Mouse (Mus musculus) hindbrain, postnatal 0 days (tissue): ENCODE data around the gene Usp16. TPM values are rescaled to one million over a fixed set of nuclear protein-coding genes. Genes with fewer than 3 reads are reported as not detected.

Experiments used
- ATAC-seq: fragments of 200-750 bp; cut with Nextera tagmentation; 2 replicates; pipeline ENCODE4 v1.8.0; 2017; ENCODE audit warnings: mild to moderate bottlenecking, moderate TSS enrichment, moderate library complexity
- DNase-seq: peaks from one replicate; pipeline ENCODE4 v3.0.0-alpha.2; 2015; ENCODE audit warnings: low spot score
- H3K27ac ChIP-seq: fragments of 300-500 bp; sonication (generic); 2 replicates; pipeline ENCODE4 v1.5.1; 2014; ENCODE audit warnings: mild to moderate bottlenecking
- H3K27me3 ChIP-seq: fragments of 300-500 bp; sonication (generic); 2 replicates; pipeline ENCODE4 v1.6.1; 2014; ENCODE audit warnings: low read length, mixed read lengths; ENCODE audit not compliant: insufficient read depth
- H3K36me3 ChIP-seq: fragments of 300-500 bp; sonication (generic); 2 replicates; pipeline ENCODE4 v1.6.1; 2014; ENCODE audit warnings: low read length, mixed read lengths; ENCODE audit not compliant: insufficient read depth
- H3K4me1 ChIP-seq: fragments of 300-500 bp; sonication (generic); 2 replicates; pipeline ENCODE4 v1.6.1; 2014; ENCODE audit warnings: antibody characterized with exemption, low read length, mixed read lengths; ENCODE audit not compliant: insufficient read depth
- H3K4me2 ChIP-seq: fragments of 300-500 bp; sonication (generic); 2 replicates; pipeline ENCODE4 v1.6.1; 2014; ENCODE audit warnings: low read depth, mild to moderate bottlenecking, low read length, moderate library complexity, mixed read lengths
- H3K4me3 ChIP-seq: fragments of 300-500 bp; sonication (generic); 2 replicates; pipeline ENCODE4 v1.5.1; 2014; ENCODE audit warnings: low read length
- H3K9ac ChIP-seq: fragments of 300-500 bp; sonication (generic); replicated peaks from 2 replicates; pipeline ENCODE4 v1.6.1; 2014; ENCODE audit warnings: mild to moderate bottlenecking, low read length, moderate library complexity, mixed read lengths
- H3K9me3 ChIP-seq: fragments of 300-500 bp; sonication (generic); 2 replicates; pipeline ENCODE4 v1.6.1; 2016; ENCODE audit warnings: low read length, mixed read lengths
- CTCF ChIP-seq: IDR thresholded peaks from 2 replicates; pipeline ENCODE4 v1.5.1; 2016; ENCODE audit warnings: antibody characterized with exemption, control low read depth, low read depth
- WGBS: fragments of 180-500 bp; shearing (Covaris S2); extraction: QIAGEN DNeasy Blood & Tissue Kit; methylation state at CpG from one replicate; pipeline ENCODE4 v1.1.7; 2014; 5-methylcytosine and 5-hydroxymethylcytosine counted together
- polyA plus RNA-seq: library from polyadenylated mRNA; unstranded; fragments of >200 nt; fragmentation: Nextera tagmentation; extraction: Ambion mirVana; gene quantifications from 2 replicates; pipeline ENCODE4 v1.2.1, GENCODE M21; 2015
- total RNA-seq: library from RNA; depleted of rRNA; stranded (reverse); fragments of >200 nt; gene quantifications from 2 replicates; pipeline ENCODE4 v1.2.3, GENCODE M21; 2014; rRNA removed

The Usp16 gene
- total RNA-seq: 15.6 and 32.2 TPM in 2 replicates
- 42.9 and 43.3 TPM in 2 replicates for polyA plus RNA-seq

- H3K27me3 ChIP-seq: no peaks in the 10 kb centered on the region
- H3K4me2 ChIP-seq: peak within 1 kb of the TSS; percentile 94
- ATAC-seq (peak; percentile 98), DNase-seq (peak; percentile 96)
- no peaks in the 10 kb centered on the region; the same call in 1 of the 2 replicates for H3K36me3 ChIP-seq
- no peaks in the 10 kb centered on the region for H3K9me3 ChIP-seq
- 9% methylated on average over 42 of the region's 45 CpGs for WGBS
- peak within 1 kb of the TSS; percentile 91 for H3K27ac ChIP-seq
- TF ChIP-seq CTCF: no peak
- H3K4me3 ChIP-seq: peak within 1 kb of the TSS; percentile 97
- peak within 1 kb of the TSS; percentile 82 for H3K9ac ChIP-seq
- peaks cover 7% of the 10 kb centered on the region for H3K4me1 ChIP-seq
Measured at GRCm38 (mm10) chr16:87454419-87455179, at the start of gene Usp16. Usp16 (plus strand) TSS chr16:87454703.

- WGBS: 90% methylated on average over 3 of the region's 3 CpGs
- no peak overlapping the region for H3K4me2 ChIP-seq
- DNase-seq (no peak), ATAC-seq (no peak)
- no peaks in the 10 kb centered on the region for H3K27me3 ChIP-seq
- H3K4me1 ChIP-seq: no peaks in the 10 kb centered on the region
- peaks cover 57% of the 10 kb centered on the region for H3K36me3 ChIP-seq
- no peak overlapping the region for H3K9ac ChIP-seq
- TF ChIP-seq CTCF: no peak
- no peak overlapping the region for H3K27ac ChIP-seq
- no peaks in the 10 kb centered on the region for H3K9me3 ChIP-seq
- H3K4me3 ChIP-seq: no peak overlapping the region
Measured at GRCm38 (mm10) chr16:87405001-87405400, 49.5 kb upstream of the Usp16 start.

DNA sequence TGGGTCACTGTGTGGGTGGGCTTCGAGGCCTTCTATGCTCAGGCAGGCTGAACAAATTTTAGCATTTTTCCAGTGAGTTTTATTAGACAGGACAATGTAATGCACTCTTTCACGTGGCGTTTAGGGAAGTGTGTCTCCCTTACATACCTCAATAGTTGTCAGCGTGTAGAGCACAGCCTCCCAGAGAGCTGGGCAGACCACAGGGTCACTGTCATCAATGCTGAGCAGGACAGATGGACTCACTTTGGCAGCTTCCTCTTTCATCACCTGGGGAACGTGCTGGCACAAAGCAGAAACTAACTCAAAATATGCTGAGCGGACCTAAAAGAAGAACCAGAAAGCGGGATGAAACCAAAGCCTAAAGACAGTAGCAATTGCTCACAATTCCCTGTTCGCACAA is 33.8 kb upstream of the Usp16 start:
- TF ChIP-seq CTCF: no peak
- 93% methylated on average over 8 of the region's 8 CpGs for WGBS
- H3K27ac ChIP-seq: no peak overlapping the region
- H3K4me3 ChIP-seq: no peak overlapping the region
- 0 out of 2 replicates have a peak, but pooled peaks cover 3% of the 10 kb centered on the region for H3K9me3 ChIP-seq
- H3K4me1 ChIP-seq: no peaks in the 10 kb centered on the region
- no peak for DNase-seq
- H3K36me3 ChIP-seq: peaks cover 70% of the 10 kb centered on the region
- no peak overlapping the region for H3K9ac ChIP-seq
- no peak overlapping the region for H3K4me2 ChIP-seq
- no peaks in the 10 kb centered on the region for H3K27me3 ChIP-seq
- no peak for ATAC-seq

- H3K9me3 ChIP-seq: no peaks in the 10 kb centered on the region
- peaks cover 36% of the 10 kb centered on the region for H3K36me3 ChIP-seq
- no peak overlapping the region for H3K27ac ChIP-seq
- H3K27me3 ChIP-seq: no peaks in the 10 kb centered on the region
- H3K9ac ChIP-seq: no peak overlapping the region
- 94% methylated on average over 8 of the region's 8 CpGs for WGBS
- no peak overlapping the region for H3K4me3 ChIP-seq
- H3K4me1 ChIP-seq: no peaks in the 10 kb centered on the region
- no peak for DNase-seq
- TF ChIP-seq CTCF: no peak
- no peak for ATAC-seq
- no peak overlapping the region for H3K4me2 ChIP-seq
Measured at GRCm38 (mm10) chr16:87427516-87427915, 27.0 kb upstream of the Usp16 start.

DNA sequence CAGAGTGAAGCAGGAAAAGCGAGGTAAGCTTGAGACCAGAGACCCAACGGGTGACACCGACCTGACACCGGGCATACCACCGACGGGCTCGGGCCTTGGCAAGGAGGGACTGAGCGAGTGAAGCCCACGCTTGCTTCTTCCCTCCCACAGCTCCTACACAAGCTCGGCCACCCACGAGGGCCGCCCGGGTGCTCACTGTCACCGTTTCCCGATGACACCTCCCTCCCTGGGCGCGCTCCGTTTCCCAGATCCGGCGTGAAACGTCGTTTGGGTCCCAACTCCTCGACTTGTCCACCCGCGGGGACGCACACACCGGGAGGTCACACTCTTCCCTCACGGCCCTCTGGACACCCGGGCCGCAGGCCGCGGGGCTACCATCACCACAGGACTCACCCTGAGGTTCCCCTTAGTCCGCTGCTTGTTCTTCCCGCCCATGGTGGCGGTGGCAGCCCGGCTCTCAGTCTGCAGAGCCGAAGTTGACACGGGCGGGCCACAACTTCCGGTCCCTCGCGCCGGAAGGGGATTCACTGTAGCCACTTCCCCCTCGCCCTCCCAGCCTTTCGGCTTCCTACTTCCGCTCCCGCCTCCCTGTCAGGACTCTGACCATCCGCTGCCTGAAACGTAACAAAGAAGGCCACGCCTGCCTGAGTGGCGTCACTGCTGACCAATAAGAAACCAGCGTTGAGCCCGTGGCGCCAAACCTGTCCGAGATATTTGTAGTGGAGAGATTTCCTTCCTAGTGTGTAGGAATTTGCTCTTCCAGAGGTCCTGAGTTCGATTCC is 22.3 kb upstream of the Usp16 start, which contains the start of gene Ltn1:
TSS of gene Ltn1 (minus strand) at position 580 of the 782 bp plus-strand sequence.
- Histone ChIP-seq H3K9ac (peak within 1 kb of the TSS; percentile 73), H3K9me3 (no peaks in the 10 kb centered on the region), H3K27ac (peak within 1 kb of the TSS; percentile 66; the same call in 1 of the 2 replicates), H3K4me2 (peak within 1 kb of the TSS; percentile 85), H3K27me3 (no peaks in the 10 kb centered on the region), H3K36me3 (peaks cover 7% of the 10 kb centered on the region; the same call in 1 of the 2 replicates), H3K4me1 (no peaks in the 10 kb centered on the region), H3K4me3 (peak within 1 kb of the TSS; percentile 83)
- TF ChIP-seq CTCF: no peak
- ATAC-seq (peak; percentile 100), DNase-seq (peak; percentile 99)
- 1% methylated on average over 55 of the region's 56 CpGs for WGBS

DNA sequence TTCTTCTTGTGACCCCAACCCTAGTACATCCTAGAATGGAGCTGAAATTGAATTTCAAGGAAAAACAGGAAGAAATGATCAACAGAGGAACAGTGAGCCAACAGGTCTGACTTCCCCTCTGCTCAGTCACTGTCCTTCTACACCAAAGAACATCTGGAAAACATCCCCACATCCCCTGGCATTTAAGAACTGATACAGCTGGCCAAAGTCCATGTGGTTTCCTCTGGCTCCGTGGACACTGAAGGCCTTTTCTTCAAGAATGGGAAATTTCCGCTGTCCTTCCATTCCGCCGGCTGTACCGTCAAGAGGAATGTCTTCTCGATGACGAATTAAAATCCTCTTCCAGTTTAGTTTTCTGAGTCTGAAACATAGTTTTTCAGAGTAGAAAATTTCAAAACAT is 20.2 kb upstream of the Usp16 start:
- H3K27me3 ChIP-seq: no peaks in the 10 kb centered on the region
- H3K36me3 ChIP-seq: peaks cover 7% of the 10 kb centered on the region; the same call in 1 of the 2 replicates
- TF ChIP-seq CTCF: no peak
- WGBS: 88% methylated on average over 7 of the region's 7 CpGs
- no peak overlapping the region for H3K4me2 ChIP-seq
- H3K27ac ChIP-seq: no peak overlapping the region
- H3K4me3 ChIP-seq: no peak overlapping the region
- no peaks in the 10 kb centered on the region for H3K4me1 ChIP-seq
- no peak for DNase-seq
- H3K9me3 ChIP-seq: no peaks in the 10 kb centered on the region
- no peak for ATAC-seq
- H3K9ac ChIP-seq: no peak overlapping the region
